ENCODE assay signal across 23 mouse cellular contexts in the genomic region with DNA sequence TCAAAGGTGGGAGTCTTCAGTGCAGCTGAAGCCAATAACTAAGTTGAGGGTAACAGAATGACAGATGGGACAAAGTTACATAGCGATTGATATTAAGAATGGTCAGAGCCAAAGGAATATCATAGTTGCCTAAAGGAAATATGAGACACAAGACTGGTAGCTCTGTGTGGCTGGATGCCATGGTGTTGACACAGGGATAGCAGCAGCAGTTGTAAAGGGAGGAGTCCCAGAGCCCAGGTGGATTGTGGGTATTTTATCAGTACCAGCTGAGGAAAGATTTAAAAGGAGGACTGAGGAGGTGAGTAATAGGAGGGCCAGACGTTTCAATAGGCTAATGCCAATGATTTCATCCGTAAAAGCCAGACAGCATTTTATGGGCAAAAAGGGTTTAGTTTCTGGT. TPM values are rescaled to one million over a fixed set of nuclear protein-coding genes. Genes with fewer than 3 reads are reported as not detected.
DNase-seq lines count a peak whose midpoint lies in the region; ATAC-seq and TF ChIP-seq lines count a peak whose summit lies in the region.
"Had no signal": no experiment of that assay in that cellular context is flagged by ENCODE, and none has a peak within 500 bp of the region (broad histone marks: within the 10 kb centered on the region; RNA-seq: fewer than 3 reads in every experiment).

No protein-coding gene starts in this region.

- no peaks in the 10 kb centered on the region for H3K36me3 ChIP-seq in intestine, embryonic 16.5 days (ENCODE audit: control insufficient read depth, insufficient read depth, low read length)
- no peaks in the 10 kb centered on the region for H3K36me3 ChIP-seq in intestine, embryonic 15.5 days
- H3K36me3 ChIP-seq in small intestine, adult 2 months (ENCODE audit: control insufficient read depth, insufficient read depth, low read length), result no peaks in the 10 kb centered on the region
- H3K36me3 ChIP-seq: embryonic facial prominence, embryonic 13.5 days; G1E; heart, embryonic 10.5 days; hindbrain, embryonic 13.5 days had no signal

- H3K9me3 ChIP-seq in intestine, embryonic 16.5 days (ENCODE audit: control insufficient read depth, low read length), result no peaks in the 10 kb centered on the region
- no peaks in the 10 kb centered on the region for H3K9me3 ChIP-seq in intestine, embryonic 15.5 days
- H3K9me3 ChIP-seq: embryonic facial prominence, embryonic 13.5 days; forebrain, embryonic 13.5 days; heart, embryonic 10.5 days; hindbrain, embryonic 13.5 days had no signal

- H3K4me3 ChIP-seq in intestine, embryonic 16.5 days (ENCODE audit: low read length), result no peak overlapping the region
- no peak overlapping the region for H3K4me3 ChIP-seq in intestine, embryonic 15.5 days (replicated peaks)
- H3K4me3 ChIP-seq in small intestine, adult 2 months (ENCODE audit: low read depth, low read length), result no peak overlapping the region
- H3K4me3 ChIP-seq in layer of hippocampus, adult 2 months, result no peak overlapping the region
- H3K4me3 ChIP-seq: embryonic facial prominence, embryonic 13.5 days; forebrain, embryonic 13.5 days; heart, embryonic 10.5 days; hindbrain, embryonic 13.5 days had no signal

- H3K9ac ChIP-seq in intestine, embryonic 16.5 days (ENCODE audit: low read depth, low read length), result no peak overlapping the region
- H3K9ac ChIP-seq in intestine, embryonic 15.5 days, result no peak overlapping the region
- H3K9ac ChIP-seq: embryonic facial prominence, embryonic 13.5 days; forebrain, embryonic 13.5 days; forebrain, postnatal 0 days; hindbrain, embryonic 13.5 days had no signal

- ATAC-seq in intestine, embryonic 16.5 days, result no peak
- ATAC-seq in intestine, embryonic 15.5 days, result no peak
- ATAC-seq: activated CD4-positive, CD25-positive, alpha-beta regulatory T cell, adult 4 months; CD4-positive, CD25-positive, alpha-beta regulatory T cell, adult 4 months; forebrain, postnatal 0 days; hindbrain, postnatal 0 days; Patski had no signal

- DNase-seq in adrenal gland, postnatal 10 days, result peak; percentile 57
- no peak for DNase-seq in adrenal gland, adult 8-10 months
- DNase-seq in NIH3T3 (ENCODE audit: low read depth), result peak; percentile 56
- no peak for DNase-seq in layer of hippocampus, adult 2 months (ENCODE audit: low spot score in 2 of 2)
- DNase-seq: B cell, adult 2 months; cerebellum, adult 18-20 months; cerebellum, adult 9-11 months; cerebellum, postnatal 36 days; forebrain, postnatal 0 days; gastrocnemius, postnatal 36 days had no signal

- no peak overlapping the region for H3K4me2 ChIP-seq in intestine, embryonic 16.5 days (ENCODE audit: low read depth, low read length)
- no peak overlapping the region for H3K4me2 ChIP-seq in intestine, embryonic 15.5 days (replicated peaks)
- H3K4me2 ChIP-seq: embryonic facial prominence, embryonic 13.5 days; forebrain, embryonic 13.5 days; hindbrain, embryonic 13.5 days had no signal

- TF ChIP-seq POLR2A in small intestine, adult 2 months (IDR thresholded peaks at IDR 0.05; ENCODE audit: low read depth, low read length), result no peak

- no peaks in the 10 kb centered on the region for H3K27me3 ChIP-seq in intestine, embryonic 16.5 days (replicated peaks; ENCODE audit: control insufficient read depth, insufficient read depth, low read length)
- H3K27me3 ChIP-seq in intestine, embryonic 15.5 days (replicated peaks), result no peaks in the 10 kb centered on the region
- H3K27me3 ChIP-seq in small intestine, adult 2 months (ENCODE audit: control insufficient read depth, insufficient read depth, low read length), result no peaks in the 10 kb centered on the region
- H3K27me3 ChIP-seq: embryonic facial prominence, embryonic 13.5 days; hindbrain, embryonic 13.5 days; Patski had no signal

- 85% methylated on average over 3 of the region's 3 CpGs for WGBS in intestine, embryonic 16.5 days
- 84% methylated on average over 3 of the region's 3 CpGs for WGBS in intestine, embryonic 15.5 days
- WGBS in small intestine, adult 2 months, result 48% methylated on average over 3 of the region's 3 CpGs

- TF ChIP-seq CTCF in small intestine, adult 2 months (IDR thresholded peaks at IDR 0.05; ENCODE audit: extremely low read depth, insufficient read length, insufficient replicate concordance, low read depth, low read length), result no peak
- no peak for TF ChIP-seq CTCF in layer of hippocampus, adult 2 months (conservative IDR thresholded peaks at IDR 0.05)

- peak overlapping the region; percentile 47 for H3K27ac ChIP-seq in intestine, embryonic 16.5 days (ENCODE audit: low read length)
- no peak overlapping the region for H3K27ac ChIP-seq in intestine, embryonic 15.5 days
- peak overlapping the region; percentile 83 for H3K27ac ChIP-seq in small intestine, adult 2 months (ENCODE audit: insufficient read depth, low read depth, low read length)
- H3K27ac ChIP-seq in layer of hippocampus, adult 2 months, result no peak overlapping the region
- H3K27ac ChIP-seq: embryonic facial prominence, embryonic 13.5 days; forebrain, embryonic 13.5 days; heart, embryonic 10.5 days; hindbrain, embryonic 13.5 days; hindbrain, postnatal 0 days had no signal

- peaks cover 9% of the 10 kb centered on the region for H3K4me1 ChIP-seq in intestine, embryonic 16.5 days (ENCODE audit: control insufficient read depth, insufficient read depth, low read length)
- H3K4me1 ChIP-seq in intestine, embryonic 15.5 days (replicated peaks), result 0 out of 2 replicates have a peak, but pooled peaks cover 3% of the 10 kb centered on the region
- peaks cover 9% of the 10 kb centered on the region; the same call in 1 of the 2 replicates for H3K4me1 ChIP-seq in small intestine, adult 2 months (ENCODE audit: control insufficient read depth, insufficient read depth, insufficient read length, low read length)
- H3K4me1 ChIP-seq: embryonic facial prominence, embryonic 13.5 days; forebrain, embryonic 13.5 days; heart, embryonic 10.5 days; hindbrain, embryonic 13.5 days had no signal

RNA-seq across cellular contexts. Expression of a gene that starts 59.4 kb away (rescaled TPM):
- 10 to 100 TPM; 15.7 to 17.8 TPM for total RNA-seq in adrenal gland, postnatal 10 days (2021)
- 10 to 100 TPM; 10.4 to 20.4 (median 13.6) TPM for total RNA-seq in adrenal gland, adult 8-10 months (2022)
- polyA plus RNA-seq in intestine, embryonic 16.5 days (2015; fragmentation: Nextera tagmentation; extraction: Ambion mirVana), result 14.7 and 17.9 TPM in 2 replicates
- 19.5 and 20.8 TPM in 2 replicates for polyA plus RNA-seq in intestine, embryonic 15.5 days (2015; fragmentation: Nextera tagmentation; extraction: Ambion mirVana)
- polyA plus RNA-seq in small intestine, adult 2 months (2012; rRNA removed), result 6.1 and 7.9 TPM in 2 replicates
- total RNA-seq in layer of hippocampus, adult 2 months (2021), result 1 to 10 TPM; 3.1 to 3.4 TPM
- total RNA-seq: hematopoietic stem cell, adult 5-6 weeks had no signal
- polyA plus RNA-seq: CD4-positive, CD25-positive, alpha-beta regulatory T cell, adult 4 months; G1E had no signal

Comparison
In these comparisons a context has a peak if more than half of its experiments do, and no peak if none do; other contexts are left out.
1. DNase-seq: peak in adrenal gland, postnatal 10 days (single experiment) and NIH3T3 (single experiment); none in adrenal gland, adult 8-10 months (single experiment) and layer of hippocampus, adult 2 months (0 of 2).
2. H3K27ac ChIP-seq: peak in intestine, embryonic 16.5 days (single experiment) and small intestine, adult 2 months (single experiment); none in intestine, embryonic 15.5 days (single experiment) and layer of hippocampus, adult 2 months (single experiment).